Mouse (Mus musculus): ENCODE results near the gene Mmel1.

The Mmel1 gene

DNA sequence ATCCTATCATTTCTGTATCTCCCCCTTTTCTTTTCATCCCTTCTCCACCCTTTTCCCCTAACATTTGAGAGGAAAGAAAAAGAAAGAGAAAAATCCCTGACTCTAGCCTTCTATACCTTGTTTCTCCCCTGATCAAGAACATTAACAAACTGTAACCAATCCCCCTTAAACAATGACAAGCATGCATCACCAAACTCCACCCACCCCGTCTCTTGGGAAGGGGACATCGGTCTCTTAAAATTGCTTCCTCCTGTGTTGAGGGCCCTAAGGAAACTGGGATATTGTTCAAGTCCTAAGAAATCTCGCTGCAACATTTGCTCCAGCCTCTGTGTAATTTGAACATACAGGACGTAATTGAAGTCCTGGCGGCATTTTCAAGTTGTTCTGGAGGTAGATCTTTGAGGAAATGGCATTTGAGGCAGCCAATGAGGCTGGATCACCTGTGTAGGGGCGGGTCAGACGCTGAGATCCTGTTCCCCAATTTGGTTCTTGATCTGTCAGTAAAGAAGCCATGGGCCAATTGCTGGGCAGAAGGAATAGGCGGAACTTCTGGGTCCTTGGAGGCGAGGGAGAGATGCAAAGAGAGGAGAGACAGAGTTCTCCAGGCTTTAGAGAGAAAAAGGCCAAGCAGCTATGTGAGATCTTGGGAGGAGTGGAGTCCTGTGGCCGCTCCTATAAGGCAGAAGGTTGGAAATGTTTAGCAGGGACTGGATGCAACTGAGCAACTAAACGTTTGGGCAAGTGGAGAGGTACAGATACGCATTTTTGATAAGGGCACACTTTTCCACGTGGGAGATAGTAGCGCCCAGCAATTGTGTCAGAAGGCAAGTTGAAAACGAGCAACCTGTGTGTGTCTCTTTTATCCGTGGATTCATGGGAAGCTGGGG lies 35.0 kb downstream of the Mmel1 start:
- DNase-seq (ENCODE audit: low spot score): no peak

DNA sequence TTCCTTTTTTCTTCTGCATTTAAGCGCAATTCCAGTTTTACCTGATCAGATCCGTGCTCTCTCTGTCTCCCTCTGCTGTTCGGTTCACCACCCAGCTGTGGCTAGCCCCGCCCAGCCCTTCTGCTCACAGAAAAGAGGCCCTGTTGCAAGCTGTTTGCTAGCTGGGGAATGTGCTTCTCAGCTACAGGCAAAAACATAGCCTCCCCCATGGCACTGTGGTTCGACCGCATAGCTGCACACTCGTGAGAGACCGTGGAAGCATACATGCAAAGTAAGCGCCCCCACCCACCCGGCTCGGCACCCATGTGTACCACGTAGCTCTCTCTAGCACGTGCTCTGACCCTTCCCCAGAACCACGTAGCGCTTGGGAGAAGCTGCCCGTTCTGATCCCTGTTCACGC lies 38.4 kb downstream of the Mmel1 start:
- DNase-seq (ENCODE audit: low spot score): no peak

DNA sequence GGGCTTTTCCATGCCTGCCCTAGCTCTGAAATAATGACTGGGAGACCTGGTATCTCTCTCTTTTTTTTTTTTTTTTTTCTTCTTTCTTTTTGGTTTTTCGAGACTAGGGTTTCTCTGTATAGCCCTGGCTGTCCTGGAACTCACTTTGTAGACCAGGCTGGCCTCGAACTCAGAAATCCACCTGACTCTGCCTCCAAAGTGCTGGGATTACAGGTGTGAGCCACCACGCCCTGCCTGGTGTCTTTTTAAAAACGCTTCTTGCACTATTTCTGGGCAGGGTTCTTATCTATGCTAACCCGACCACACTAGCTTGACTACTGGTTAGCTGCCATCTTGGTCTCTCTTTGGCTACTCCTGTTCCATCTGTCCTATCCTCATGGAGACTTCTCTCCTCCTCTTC lies 39.1 kb downstream of the Mmel1 start:
- no peak for DNase-seq (ENCODE audit: low spot score)

DNA sequence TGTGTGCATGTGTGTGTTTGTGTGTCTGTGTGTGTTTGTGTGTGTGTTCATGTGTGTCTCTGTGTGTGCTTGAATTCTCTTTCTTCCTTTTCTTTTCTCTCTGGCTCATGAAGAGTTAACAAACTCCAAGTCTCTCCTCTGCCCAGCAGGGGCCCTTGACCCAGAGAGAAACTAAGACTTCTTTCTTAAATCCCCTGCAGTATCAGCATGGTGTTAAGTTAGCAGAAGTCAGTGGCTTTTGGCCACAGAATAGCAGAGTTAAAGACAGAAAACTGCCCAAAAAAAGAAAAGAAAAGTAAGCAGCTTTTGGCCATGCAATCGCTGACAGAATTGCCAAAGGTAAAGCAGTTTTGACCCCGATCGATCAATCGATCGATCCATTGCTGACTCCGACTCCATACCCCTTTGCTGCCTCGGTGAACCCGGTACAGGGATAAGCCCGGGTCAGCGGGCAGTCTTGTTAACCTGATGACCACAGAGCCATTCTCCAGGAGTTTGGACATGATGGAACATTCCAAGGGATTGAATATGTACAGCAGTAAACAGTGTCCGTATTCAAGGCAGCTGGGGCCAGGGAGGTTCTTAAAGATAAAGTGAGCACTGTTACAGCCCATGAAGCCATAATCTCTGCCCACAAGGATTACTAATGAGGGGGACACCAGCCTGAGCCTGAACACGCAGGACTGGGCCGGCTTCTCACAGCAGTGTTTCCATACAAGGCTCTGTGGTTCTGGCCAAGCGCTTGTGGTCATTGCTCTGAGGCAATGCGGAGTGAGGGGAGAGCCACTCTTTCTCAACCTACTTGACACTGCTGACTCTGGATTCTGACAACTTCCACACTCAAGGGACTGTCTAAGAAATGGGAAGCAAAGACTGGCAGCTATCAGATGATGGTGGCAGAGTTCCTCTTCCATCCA lies 41.5 kb downstream of the Mmel1 start:
- DNase-seq (ENCODE audit: low spot score): no peak

DNA sequence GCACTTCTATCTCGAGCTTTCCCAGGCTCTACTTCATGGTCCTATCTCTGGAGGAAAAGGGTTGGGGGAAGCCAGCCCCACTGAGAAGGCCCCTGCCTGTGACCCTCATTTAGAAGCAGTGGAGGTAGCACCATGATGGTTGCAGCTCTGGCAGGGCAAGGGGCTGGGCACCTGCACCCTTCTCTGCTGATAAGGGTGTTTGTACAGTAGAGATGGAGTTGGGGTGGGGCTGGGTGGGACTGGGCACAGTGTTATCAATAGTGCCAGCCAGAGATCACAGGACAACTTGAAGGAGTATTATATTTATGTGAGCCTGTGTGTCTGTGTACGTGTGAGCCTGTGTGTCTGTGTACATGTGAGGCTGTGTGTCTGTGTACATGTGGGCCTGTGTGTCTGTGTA lies 42.3 kb downstream of the Mmel1 start:
- DNase-seq (ENCODE audit: low spot score): no peak

DNA sequence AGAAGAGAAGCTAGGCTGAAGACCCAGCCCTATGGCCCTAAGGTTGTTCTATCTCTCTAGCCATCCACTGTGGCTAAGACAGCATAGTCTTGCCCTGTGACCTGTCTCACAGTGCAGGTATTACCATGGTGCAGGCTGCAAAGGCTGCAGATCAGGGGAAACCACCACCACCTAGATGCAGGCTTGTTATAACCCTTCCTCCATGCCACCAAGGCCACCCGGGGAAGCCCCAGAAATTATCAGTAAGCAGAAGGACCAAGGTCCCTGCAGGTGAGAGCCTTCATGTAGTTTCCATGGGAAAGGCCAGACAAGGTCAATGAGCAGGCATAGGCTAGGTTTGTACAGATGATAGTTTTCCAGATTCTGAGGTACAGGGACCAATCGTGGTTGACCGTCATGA lies 44.5 kb downstream of the Mmel1 start:
- DNase-seq (ENCODE audit: low spot score): no peak

DNA sequence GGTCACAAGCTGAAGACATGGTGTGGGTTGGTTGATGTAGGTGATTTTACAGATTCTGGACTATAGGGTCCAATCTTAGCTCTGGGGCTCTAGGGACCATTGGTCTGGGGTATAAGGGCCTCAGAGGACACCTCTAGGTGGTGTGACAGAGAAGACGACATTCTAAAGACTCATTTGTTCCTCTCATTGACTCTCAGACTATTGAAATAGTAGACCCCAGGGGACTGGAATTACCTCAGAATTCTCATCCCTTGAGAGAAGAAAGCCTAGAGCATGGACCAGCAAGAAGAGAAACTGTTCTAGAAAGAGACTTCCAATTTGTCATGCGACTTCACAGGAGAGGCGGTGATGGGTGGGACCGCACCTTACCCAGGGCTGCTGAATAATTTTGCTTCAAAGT lies 44.9 kb downstream of the Mmel1 start:
- DNase-seq (ENCODE audit: low spot score): no peak

DNA sequence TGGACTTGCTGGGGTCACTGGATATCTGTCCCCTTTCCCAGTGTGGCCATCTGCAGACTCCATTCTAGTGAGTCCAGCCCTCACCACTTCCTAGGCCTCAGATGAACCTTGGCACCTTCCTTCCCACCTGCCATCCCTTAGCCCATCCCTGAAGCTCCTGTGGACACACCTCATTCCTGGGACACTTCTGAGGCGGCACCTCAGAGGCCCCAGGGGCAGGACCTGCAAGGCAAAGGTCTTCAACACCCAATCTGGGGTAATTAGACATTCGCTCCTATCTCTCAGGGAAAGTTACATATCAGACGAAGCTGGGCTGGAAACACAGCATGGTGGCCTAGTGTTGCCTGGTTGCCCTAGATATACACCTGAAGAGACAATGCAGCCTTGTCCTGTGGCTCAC lies 45.3 kb downstream of the Mmel1 start:
- no peak for DNase-seq (ENCODE audit: low spot score)

DNA sequence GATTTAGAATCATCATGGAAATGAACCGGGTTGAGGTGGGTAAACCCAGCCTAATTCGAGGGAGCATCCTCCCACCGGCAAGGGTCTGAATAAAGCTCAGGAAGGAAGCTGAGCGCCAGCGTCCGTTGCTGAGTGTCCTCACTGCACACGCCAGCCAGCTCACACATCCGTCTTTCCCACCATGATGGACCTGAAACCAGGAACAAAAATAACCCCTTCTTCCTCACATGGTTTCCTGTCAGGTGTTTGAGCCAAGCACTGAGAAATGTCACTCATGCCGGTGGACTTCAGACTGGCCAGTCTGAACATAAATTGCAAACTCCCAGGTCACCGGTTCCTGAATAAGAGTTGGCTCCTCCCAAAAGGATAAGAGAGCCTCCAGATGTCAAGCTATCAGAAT lies 45.9 kb downstream of the Mmel1 start:
- no peak for DNase-seq (ENCODE audit: low spot score)

DNA sequence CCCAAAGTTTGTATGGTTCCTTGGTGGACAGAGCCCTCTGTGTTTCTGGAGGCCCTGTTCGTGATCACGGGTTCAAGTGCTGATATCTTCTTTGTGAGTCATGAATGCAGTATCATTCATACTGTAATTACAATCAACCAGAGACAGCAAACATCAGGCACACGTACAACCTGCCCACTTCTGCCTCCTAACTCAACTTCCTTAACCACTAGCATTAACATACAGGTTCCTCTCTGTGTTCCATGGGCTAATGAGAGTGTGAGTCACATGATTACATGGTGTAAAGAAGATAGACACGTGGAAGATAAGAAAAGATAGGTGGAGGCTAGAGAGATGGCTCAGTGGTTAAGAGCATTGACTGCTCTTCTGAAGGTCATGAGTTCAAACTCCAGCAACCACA lies 47.3 kb downstream of the Mmel1 start:
- no peak for DNase-seq (ENCODE audit: low spot score)

DNA sequence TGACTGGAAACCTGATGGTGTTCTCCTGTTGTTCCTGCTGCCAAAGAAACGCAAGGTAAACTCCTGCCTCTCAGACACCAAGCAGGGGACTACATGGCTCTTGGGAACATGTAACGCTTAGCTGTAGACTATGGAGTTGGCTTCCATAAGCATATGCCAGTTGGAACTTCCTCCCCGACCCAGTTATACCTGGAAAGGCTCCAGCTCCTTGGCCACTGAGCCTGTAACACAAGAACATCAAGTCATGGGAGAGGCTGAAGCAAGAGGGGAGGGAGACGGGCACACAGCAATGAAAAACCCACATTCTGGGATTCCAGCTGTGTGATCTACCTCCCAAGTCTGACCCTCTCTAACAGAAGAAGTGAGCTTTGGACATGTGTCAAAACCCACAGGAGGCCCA lies 52.9 kb downstream of the Mmel1 start:
- DNase-seq (ENCODE audit: low spot score): no peak

DNA sequence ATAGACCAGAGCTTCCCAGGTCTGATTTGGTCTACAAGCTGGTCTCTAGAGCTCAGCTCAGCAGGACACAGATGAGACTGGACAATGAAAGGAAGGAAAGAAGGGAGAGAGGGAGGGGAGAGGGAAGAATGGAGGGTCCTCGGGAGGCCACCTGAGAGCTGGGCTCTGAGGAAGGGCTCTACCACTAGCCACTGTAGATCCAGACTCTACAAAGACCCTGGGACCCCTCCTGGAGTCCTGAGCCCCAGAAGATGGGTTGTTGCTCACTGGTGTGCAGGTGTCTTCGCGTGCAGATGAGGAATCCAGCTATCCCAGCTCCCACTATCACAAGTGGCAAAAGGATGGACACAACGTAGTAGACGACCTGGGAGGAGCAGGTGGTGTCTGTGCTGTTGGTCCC lies 53.5 kb downstream of the Mmel1 start:
- no peak for DNase-seq (ENCODE audit: low spot score)

DNA sequence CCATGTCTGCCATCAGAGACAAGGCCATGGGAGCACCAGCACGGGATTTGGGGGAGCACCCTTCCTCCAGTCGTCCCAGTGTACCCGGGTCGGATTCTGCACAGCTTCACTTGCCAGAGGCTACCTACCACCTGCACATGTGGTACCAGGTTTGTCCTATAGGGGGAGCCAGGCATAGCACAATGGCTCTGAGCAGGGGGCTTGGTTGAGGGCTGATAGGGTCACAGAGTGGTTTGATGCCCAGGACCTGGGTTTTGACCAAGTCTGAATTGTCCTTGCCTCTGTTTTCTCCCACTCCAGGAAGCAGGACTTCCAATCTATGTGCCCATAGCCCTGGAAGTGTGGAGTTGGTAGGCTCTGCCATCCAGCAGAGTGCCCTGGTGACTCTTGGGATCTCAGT lies 56.0 kb downstream of the Mmel1 start:
- DNase-seq (ENCODE audit: low spot score): no peak

DNA sequence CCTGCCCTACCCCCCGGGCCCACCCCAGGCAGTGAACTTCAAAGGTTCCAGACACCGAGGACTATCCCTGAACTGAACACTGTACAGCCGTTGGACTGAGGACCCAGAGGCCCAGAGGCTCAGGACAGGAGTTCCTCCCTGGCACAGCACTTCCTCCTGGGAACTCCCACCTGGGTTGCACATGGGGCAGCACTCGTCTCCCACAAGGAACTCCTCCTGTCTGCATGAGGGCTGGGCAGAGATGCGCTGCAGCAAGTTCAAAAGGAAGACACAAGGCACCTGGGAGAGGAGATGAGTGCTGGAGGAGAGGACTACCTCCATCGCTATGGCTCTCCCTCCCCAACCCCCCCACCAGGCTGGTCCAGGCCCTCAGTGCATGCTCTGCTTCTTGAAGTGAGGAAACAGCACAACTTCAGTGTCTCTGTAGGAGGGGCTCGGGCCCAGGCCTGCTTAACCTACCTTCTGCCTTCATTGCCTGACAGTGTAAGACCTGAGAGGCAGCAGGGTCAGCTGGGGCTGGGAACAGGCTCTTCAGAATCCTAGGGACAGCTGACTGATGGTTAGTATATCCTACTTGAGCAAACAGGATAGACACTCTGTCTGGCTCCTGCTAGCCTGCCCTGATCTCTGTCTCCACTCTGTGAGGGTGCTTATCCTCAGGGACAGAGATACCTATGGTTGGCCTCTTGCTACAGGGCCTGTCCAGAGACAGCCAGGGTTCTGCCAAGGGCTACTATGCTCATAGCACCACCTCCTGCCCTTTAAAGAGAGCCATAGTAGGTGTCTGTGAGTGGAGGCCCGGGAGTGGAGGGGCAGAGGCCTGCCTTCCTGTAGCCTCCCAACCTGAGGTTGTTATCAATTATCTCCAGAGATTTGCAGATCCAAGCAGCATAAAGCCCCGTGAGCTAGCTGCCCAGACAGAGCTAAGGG lies 57.8 kb downstream of the Mmel1 start:
- DNase-seq (ENCODE audit: low spot score): no peak

DNA sequence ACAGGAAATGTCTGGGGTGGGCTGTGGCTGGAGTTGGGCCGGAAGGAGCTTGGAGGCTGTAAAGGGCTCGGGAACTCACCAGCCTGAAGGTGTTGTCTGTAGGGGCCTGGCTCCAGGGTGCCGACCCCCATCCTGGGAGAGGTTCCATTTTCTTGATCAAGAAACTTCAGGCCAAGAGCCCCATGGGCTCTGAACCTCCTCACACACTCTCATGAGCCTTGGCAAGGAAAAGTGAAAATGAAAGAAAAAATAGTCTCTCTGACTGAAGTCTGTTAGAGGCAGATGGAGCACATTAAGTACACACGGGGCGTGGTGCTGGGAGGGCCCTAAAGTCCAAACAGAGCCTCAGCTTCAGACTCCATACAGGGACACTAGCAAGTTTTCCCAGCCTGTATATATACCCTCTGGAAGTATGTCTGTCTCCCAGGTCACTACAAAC lies 58.5 kb downstream of the Mmel1 start:
- DNase-seq (ENCODE audit: low spot score): no peak

DNA sequence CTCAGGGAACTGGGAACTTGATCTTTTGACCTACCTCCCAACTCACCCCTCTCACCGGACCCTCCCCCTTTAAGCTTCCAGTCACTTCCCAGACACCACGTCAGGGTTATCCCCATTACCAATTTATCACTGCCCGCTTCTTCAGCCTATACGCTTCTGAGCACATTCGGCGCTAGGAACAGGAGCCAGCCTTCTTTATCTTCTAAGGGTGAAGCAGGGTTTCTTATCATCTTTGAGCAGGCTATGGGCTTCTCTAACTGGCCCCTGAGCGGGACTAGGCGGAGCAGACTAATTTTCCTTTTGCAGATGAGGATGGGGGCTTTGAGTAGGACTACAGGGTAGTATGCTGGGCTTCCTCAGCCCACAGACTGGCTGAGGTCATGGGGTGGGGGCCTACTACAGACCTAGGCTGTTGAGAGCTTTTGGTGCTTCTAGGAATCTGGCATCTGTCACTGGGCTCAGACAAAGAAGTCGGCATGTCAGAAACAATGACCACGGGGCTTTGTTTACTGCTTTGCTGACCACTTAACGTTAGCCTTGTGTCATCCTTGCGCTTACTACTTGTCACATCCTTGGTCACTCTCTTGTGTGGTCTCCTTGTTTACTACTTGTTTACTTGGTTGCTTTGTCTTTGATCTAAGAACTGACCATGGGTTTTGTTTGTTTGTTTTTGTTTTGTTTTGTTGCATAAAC lies 59.2 kb downstream of the Mmel1 start, which contains the start of gene Tnfrsf14:
Tnfrsf14 (minus strand) TSS at position 169 of the 693 bp plus-strand sequence.
- no peak for DNase-seq (ENCODE audit: low spot score)

DNA sequence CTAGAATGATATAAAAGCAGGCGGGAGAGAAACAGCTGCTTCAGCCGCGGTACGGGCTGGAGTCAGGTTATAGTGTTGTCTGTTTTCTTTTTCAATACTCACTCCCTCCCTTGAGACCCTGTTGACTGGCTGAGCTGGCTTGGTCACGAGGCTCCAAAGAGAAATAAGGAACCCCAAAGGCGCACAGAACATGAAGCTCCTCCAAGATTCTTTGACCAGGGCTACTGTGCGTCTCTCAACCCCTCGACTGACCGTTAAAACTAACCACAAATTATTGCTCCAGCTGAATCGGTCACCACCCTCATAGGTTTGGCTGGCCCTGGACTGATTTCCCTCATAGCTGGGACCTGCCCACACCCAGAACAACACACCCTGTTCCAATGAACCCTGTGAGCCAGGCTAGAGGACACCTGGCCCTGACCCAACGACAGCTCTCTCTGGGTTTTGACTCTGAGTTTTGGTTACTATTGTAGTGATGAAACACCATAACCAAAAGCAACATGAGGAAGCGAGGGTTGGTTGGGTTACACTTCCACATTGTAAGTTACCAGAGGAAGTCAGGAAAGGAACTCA lies 59.8 kb downstream of the Mmel1 start:
- DNase-seq (ENCODE audit: low spot score): no peak

DNA sequence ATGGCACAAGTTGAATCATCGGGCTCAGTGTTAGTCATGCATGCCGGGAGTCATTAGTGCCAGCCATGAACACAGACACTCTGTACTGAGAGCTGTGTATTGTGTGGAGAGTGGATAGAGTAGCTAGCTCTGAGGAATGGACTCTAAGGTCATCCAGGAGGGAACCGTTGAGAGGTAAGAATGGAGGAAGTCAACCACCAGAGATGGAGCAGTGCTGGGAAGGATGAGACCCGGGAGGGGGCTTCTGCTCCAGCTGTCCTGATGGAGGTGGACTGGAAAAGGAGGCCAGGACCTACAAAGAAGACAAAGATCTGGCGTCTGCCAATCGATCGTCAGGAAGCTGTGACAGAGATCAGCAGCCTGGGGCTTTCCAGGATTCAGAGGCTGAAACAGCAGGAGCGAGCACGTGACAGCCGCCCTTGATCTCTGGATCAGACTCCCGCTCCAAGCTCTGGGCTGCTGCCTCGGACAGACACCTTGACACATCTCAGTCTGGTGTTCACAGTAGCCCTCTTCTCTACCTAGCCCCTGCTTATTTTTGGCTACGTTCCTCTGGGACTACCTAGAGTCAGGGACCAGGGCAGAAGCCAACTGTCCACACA lies 64.0 kb downstream of the Mmel1 start:
- no peak for DNase-seq (ENCODE audit: low spot score)

DNA sequence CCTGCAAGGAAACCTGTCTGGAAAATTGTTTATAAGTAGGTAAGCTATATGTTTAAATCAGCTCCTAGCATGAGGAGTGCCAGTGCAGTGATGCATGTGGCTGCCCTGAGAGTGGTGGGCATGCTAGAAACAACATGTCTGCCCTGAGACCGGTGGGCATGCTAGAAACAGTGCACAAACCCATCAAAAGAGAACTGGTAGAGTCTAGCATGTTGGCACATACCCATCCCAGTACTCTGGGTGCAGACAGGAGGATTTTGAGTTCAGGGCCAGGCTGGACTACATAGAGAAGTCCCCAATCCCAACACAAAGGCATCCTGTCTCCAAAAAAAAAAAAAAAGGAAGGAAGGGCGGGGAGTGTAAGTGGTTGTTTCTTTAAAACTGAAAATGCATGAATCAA lies 65.4 kb downstream of the Mmel1 start:
- no peak for DNase-seq (ENCODE audit: low spot score)

DNA sequence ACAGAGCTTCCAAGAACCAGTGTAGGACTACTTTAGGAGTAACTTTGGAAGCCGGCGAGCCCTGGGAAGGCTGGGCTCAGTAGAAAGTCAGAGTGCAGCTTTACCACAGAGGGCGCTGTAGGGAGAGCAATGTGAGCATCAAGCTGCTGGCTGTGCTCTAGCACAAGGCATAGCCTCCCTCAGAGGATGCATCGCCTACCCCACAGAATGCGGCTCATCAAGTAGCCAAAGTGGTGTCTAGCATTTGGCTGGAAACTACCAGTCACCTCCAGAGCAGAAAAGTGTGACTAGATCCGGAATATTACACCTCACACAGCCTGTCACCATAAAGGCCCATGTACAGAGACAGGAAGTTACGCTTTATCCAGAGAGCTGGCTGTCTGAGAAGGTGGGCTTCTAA lies 66.4 kb downstream of the Mmel1 start:
- no peak for DNase-seq (ENCODE audit: low spot score)
